Mouse (Mus musculus): Measurements from ENCODE around the gene Ceacam18.

The Ceacam18 gene

GRCm38 (mm10) chr7:43634500-43634899 is at the start of gene Ceacam18:
Ceacam18 (plus strand) TSS chr7:43634707.
- no peak for DNase-seq (ENCODE audit: low read depth, low spot score)

DNA sequence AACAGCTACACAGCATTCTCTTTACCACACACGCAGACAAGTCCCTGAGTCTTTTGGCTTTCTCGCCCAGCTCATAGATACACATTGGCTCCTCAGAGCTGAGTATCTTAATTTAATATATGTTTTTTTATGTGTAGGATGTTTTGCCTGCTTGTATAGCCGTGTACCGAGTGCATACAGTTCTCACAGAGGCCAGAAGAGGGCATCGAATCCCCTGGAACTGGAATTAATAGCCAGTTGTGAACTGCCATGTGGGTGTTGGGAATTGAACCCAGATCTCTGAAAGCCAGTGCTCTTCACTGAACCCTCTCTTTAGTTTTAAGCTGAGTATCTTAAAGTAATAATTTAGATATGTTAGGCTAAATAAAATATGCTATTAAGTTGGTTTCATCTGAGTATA is 49.7 kb upstream of the Ceacam18 start:
- DNase-seq (ENCODE audit: low read depth, low spot score): no peak

GRCm38 (mm10) chr7:43601884-43602283 is 32.6 kb upstream of the Ceacam18 start:
- no peak for DNase-seq (ENCODE audit: low read depth, low spot score)

DNA sequence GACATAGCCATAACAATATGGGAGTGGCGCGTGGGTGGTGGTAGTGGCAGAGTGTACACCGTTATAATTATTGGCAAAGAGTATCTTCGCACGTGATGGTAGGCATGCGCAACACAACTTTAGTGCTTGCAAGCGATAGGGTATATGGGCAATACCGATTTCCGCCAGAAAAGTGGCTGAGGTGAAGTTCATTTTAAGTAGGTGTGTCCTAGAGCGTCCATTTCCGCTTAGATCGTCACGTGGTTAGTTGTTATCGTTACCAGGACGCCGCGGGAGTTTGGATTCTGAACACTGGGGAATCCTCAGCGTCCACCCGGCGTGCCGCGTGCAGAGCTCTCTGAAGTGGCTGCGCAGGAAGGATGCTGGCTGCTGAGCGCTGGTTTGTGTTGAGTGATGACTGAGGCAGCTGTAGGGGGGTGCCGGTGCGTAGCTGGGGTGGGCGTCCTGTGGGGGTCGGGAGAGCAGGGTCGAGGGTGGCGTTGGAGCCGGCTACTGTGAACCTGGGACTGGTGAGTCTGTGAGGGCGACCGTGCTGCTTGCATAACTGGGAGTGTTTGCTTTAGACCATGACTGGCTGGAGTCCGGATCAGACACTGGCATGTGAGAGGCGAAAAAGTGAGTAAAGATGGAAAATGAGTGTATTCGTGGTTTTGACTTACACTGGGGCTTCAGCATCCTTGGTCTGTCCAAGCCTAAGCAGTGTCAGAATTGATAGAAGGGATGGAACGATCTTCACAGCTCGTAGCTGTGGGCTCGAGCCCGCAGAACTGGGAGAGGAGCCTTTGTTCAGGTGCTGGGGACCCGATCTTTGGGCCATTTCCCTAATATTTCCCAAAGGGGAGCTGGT is 27.4 kb upstream of the Ceacam18 start, which contains the start of gene Zfp819:
TSS of gene Zfp819 (plus strand) at position 274 of the 847 bp plus-strand sequence.
- DNase-seq (ENCODE audit: low read depth, low spot score): peak; percentile 16

GRCm38 (mm10) chr7:43607743-43608287 is 26.7 kb upstream of the Ceacam18 start:
- no peak for DNase-seq (ENCODE audit: low read depth, low spot score)

DNA sequence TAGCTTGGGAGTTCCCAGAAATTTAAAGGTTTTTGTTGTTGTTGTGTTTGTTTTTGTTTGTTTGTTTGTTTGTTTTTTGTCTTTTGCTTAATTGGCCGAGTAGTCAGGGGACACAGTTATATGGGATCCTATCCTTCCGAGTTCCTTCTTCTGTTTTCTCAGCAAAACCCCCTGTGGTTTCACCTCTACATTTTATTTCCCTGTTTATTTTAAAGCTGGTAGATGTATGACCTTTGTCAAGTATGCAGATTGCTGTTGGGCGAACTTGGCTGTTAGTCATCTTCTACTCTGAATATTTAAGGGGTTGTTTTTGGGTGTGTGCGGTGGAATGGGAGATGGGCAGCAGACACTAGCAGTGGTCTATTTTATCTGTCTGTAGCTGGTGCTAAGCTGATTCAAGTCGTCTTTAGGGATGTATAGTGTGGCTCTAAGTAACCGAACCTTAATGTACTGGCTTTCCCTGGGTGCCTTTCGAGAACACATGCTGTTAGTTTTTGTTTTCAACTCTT is 26.1 kb upstream of the Ceacam18 start:
- DNase-seq (ENCODE audit: low read depth, low spot score): no peak

DNA sequence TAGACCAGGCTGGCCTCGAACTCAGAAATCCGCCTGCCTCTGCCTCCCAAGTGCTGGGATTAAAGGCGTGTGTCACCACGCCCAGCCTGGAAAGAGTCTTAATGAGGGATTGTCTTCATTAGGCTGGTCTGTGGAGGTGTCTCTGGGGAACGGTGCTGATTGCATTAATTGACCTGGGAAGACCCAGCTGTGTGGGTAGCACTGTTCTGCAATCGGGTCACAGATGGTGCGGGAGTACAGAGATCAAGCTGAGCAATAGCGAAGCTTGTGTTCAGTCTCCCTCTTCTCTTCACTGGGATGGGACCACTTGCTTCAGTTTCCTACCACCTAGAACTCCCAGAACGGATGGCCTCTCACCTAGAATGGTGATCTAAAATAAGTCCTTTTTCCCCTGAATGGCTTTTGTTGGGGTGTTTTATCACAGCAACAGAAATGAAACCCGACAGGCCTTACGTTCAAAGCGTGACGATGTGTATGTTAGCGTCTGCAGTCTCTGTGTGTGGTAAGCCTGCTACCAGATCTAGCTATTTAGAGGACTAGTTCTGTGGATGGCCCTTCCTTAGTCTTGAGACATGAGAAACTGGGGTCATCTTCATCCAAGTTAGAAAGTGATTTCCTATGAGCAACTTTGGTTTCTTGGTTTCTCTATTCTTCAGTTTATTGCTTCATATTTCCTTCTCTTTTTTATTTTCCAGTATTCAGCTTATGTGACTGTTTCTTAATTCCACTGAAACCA is 20.5 kb upstream of the Ceacam18 start:
- no peak for DNase-seq (ENCODE audit: low read depth, low spot score)

DNA sequence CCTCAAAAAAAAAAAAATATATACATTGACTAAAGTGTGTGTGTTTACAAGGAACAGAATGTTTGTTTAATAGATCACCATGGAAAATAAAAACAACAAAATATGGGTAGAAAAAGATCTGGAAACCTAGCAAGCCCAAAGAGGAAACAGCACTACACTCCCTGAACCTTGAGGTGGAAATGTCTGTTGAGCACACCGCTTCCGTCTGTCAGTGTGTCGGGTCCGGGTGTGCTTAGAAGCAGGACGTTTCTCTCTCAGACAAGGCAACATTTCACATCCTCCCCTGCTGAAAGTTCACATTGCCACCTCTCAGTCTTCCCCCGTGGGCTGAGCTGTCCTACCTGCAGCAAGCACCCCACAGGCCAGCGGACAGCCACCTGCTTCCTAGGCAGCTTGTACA is 11.6 kb upstream of the Ceacam18 start:
- no peak for DNase-seq (ENCODE audit: low read depth, low spot score)

- DNase-seq (ENCODE audit: low read depth, low spot score): no peak
Measured at GRCm38 (mm10) chr7:43623819-43624218, 10.7 kb upstream of the Ceacam18 start.

DNA sequence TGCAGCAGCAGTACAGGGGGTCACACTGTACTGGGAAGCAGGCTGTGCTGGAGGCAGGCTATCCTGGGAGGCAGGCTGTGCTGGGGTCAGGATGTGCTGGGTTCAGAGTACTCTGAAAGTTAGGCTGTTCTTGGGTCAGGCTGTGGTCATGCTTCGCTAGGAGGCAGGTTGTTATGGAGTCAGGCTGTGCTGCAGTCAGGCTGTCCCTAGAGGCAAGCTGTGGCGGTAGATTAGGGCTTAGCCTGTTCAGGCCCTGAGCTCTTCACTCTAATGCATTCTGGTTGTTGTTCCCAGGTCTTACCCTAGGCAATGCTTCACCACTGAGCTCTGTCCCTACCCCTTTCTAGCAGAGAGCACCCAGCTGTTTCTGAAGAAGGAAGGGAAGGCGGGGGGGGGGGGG is 9.4 kb upstream of the Ceacam18 start:
- no peak for DNase-seq (ENCODE audit: low read depth, low spot score)

DNA sequence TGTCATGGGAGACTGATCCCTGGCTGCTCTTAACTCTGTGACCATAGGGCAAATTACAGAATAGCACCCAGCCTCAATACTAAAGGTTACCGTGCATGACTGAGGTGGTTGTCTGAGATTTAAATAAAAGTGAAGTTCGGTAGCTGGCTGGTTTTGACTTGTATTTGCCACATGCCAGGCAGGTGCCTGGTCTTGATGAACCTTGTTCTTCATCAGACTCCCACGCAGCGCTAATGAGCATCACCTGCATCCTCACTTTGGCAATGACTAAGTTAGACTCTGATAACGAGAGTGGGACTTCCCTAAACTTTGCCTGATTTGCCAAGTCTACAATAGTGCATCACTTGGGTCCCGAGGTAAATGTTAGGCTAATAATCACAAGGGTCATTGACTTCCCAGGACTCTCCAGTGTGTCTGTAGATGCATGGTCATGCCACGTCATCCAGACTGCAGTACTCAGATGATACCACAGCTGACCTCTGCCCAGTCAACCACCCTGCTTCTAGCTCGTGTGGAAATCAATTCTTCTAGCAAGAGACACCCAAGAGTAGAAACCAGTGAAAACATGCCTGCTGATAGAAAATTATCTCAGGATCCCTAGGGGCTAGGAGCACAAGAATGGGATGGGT is 8.6 kb upstream of the Ceacam18 start:
- no peak for DNase-seq (ENCODE audit: low read depth, low spot score)

- no peak for DNase-seq (ENCODE audit: low read depth, low spot score)
Measured at GRCm38 (mm10) chr7:43633940-43634339, 567 bp upstream of the Ceacam18 start.

GRCm38 (mm10) chr7:43636194-43636593 is 1.7 kb downstream of the Ceacam18 start:
- DNase-seq (ENCODE audit: low read depth, low spot score): no peak

- DNase-seq (ENCODE audit: low read depth, low spot score): no peak
Measured at GRCm38 (mm10) chr7:43637118-43637517, 2.6 kb downstream of the Ceacam18 start.

GRCm38 (mm10) chr7:43642587-43642986 is 8.1 kb downstream of the Ceacam18 start:
- DNase-seq (ENCODE audit: low read depth, low spot score): no peak

DNA sequence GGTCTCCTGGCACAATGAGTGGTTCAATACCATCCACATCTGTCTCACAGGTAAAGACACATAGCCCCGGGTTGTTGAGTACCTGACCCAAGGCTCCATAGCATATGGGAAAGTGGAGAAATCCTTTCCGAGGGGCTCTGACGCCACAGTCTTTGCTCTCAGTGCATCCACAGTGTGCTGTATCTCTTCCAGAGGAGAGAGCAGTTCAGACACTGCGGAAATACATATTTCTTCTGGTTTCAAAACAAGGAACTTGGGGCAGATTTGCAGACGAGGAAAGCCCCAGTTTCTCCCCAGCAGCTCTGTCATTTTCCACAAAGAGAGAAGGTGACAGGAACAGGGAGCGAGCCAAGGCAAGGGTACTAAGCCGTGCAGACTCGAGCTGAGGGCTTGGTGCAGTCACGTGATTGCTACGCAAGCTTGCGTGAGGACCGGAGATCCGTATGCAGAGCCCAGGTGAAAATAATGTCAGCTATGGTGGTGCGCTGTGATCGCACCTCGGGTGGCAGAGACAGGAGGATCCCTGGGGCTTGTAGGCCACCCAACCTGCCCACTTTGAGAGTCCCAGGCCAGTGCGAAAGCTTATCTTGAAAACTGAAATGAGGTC is 8.6 kb downstream of the Ceacam18 start:
- DNase-seq (ENCODE audit: low read depth, low spot score): no peak

GRCm38 (mm10) chr7:43652683-43653082 is 18.2 kb downstream of the Ceacam18 start:
- DNase-seq (ENCODE audit: low read depth, low spot score): no peak

DNA sequence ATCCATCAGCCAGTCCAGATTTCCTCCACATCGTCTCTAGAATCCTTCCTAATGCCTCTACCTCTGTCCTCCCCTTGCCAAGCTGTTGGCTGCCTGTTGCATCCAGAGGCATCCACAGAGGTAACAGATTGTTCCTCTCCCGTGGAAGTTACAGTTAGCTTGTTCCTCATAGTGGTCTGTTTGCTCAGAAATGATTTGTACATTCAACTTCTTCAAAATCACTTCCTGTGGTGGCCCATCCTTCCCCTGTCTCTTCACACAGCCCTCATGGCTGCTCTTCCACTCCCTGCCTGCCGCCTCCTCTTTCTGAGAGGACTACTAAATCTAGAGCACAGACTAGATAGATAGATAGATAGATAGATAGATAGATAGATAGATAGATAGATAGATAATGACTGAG is 20.0 kb downstream of the Ceacam18 start:
- DNase-seq (ENCODE audit: low read depth, low spot score): no peak

- DNase-seq (ENCODE audit: low read depth, low spot score): no peak
Measured at GRCm38 (mm10) chr7:43656232-43656631, 21.7 kb downstream of the Ceacam18 start.

GRCm38 (mm10) chr7:43660002-43660401 is 25.5 kb downstream of the Ceacam18 start, which contains the start of gene Siglece:
Siglece (minus strand) TSS chr7:43660161.
- no peak for DNase-seq (ENCODE audit: low read depth, low spot score)

DNA sequence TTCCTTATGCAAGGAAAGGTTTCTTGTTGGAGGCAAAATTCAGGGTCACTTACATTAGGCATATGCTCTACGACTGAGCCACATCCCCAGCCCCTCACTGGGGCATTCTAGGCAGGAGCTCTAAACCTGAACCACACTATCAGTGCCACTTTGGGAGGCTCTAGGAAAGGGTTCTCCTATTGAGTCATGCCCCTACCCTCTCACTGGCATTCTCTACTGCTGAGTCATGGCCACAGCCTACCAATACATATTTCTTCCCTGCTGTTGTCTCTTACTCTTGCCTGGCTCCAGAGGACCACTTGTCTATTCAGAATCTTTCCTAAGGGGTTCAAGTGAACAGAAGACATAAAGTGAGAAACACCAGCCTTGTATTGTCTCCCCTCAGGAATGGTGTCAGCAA is 28.3 kb downstream of the Ceacam18 start:
- no peak for DNase-seq (ENCODE audit: low read depth, low spot score)
